Mouse (Mus musculus): ENCODE results near the gene Plch1.

Gene Plch1

GRCm38 (mm10) chr3:63665307-63665706 lies 234.0 kb downstream of the Plch1 start:
- DNase-seq = no peak

GRCm38 (mm10) chr3:63664575-63665243 lies 234.6 kb downstream of the Plch1 start:
- no peak for DNase-seq
